Comparison of ENCODE assay signal across 19 mouse cellular contexts in the genomic region with DNA sequence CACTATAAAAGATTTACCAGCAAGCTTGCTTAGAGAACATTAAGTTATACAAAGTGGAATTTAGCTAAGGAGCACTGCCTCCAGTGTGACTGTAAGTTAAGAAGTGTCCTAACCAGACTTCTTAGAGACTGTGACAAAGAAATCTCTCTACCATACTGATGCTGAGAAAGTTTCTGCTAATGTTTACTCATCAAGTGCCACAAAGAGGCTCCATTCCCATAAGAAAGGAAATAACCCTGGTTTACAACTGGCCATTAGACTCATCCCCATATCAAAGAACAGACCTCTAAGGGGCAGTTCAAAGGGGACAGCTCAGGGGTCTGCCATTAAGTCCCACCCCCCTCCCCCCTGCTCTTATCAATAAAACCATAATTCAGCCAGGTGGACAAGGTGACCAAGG.
"Had no signal": no experiment of that assay in that cellular context is flagged by ENCODE, and none has a peak within 500 bp of the region (broad histone marks: within the 10 kb centered on the region; RNA-seq: fewer than 3 reads in every experiment).

No protein-coding gene starts in this region.

- H3K27ac ChIP-seq: liver, embryonic 15.5 days; lung, embryonic 15.5 days; macrophage; midbrain, embryonic 10.5 days; midbrain, embryonic 12.5 days; neural tube, embryonic 12.5 days had no signal

- DNase-seq: liver, postnatal 0 days; lung, adult 2 months; lung, postnatal 14 days; lung, postnatal 36 days; midbrain, embryonic 14.5 days; right cerebral cortex, postnatal 25 days; right cerebral cortex, postnatal 4 days; spleen, adult 18-20 months; thymus, adult 18-20 months; thymus, postnatal 14 days; thymus, postnatal 36 days had no signal

- H3K9ac ChIP-seq: liver, embryonic 15.5 days; liver, postnatal 0 days; lung, embryonic 15.5 days; midbrain, embryonic 12.5 days; neural tube, embryonic 12.5 days had no signal

- H3K36me3 ChIP-seq: liver, embryonic 15.5 days; lung, embryonic 15.5 days; midbrain, embryonic 12.5 days; neural tube, embryonic 12.5 days had no signal

- H3K9me3 ChIP-seq: liver, embryonic 15.5 days; lung, embryonic 15.5 days; neural tube, embryonic 12.5 days had no signal

- ATAC-seq: liver, postnatal 0 days; lung, postnatal 0 days had no signal

- H3K27me3 ChIP-seq: liver, embryonic 15.5 days; lung, embryonic 15.5 days; megakaryocyte, embryonic 14.5 days; midbrain, embryonic 12.5 days; neural tube, embryonic 12.5 days had no signal

- H3K4me3 ChIP-seq: liver, embryonic 15.5 days; lung, embryonic 15.5 days; megakaryocyte, embryonic 14.5 days; midbrain, embryonic 10.5 days; midbrain, embryonic 12.5 days; neural tube, embryonic 12.5 days had no signal

- H3K4me1 ChIP-seq: liver, embryonic 15.5 days; lung, embryonic 15.5 days; megakaryocyte, embryonic 14.5 days; midbrain, embryonic 12.5 days; neural tube, embryonic 12.5 days had no signal
